Mouse (Mus musculus): Measurements from ENCODE around the gene Ly6g6c. TPM values are rescaled to one million over a fixed set of nuclear protein-coding genes. Genes with fewer than 3 reads are reported as not detected.

Ly6g6c gene
- 0.30 TPM in 1 of 2 replicates, not detected in the other for polyA plus RNA-seq (2015; fragmentation: Nextera tagmentation; extraction: Ambion mirVana)

- peaks cover 28% of the 10 kb centered on the region for H3K27me3 ChIP-seq (ENCODE audit: control insufficient read depth, insufficient read depth, low read depth, low read length)
- WGBS, result 3% methylated on average over 48 of the region's 48 CpGs
- peak within 1 kb of the TSS; percentile 52 for H3K4me2 ChIP-seq (ENCODE audit: low read length)
- no peaks in the 10 kb centered on the region for H3K9me3 ChIP-seq (replicated peaks; ENCODE audit: control insufficient read depth, low read length, poor library complexity, severe bottlenecking)
- H3K4me1 ChIP-seq (ENCODE audit: control insufficient read depth, insufficient read depth, low read length), result peaks cover 12% of the 10 kb centered on the region
- peak within 1 kb of the TSS; percentile 36; the same call in 1 of the 2 replicates for H3K9ac ChIP-seq (ENCODE audit: low read depth, low read length)
- no peak for ATAC-seq
- no peak within 1 kb of the TSS for H3K27ac ChIP-seq (ENCODE audit: low read length)
- peaks cover 5% of the 10 kb centered on the region; the same call in 1 of the 2 replicates for H3K36me3 ChIP-seq (ENCODE audit: control insufficient read depth, insufficient read depth, low read length)
- peak within 1 kb of the TSS; percentile 18 for H3K4me3 ChIP-seq (ENCODE audit: low read depth, low read length)
Measured at GRCm38 (mm10) chr17:35064951-35065947, at the start of gene Ly6g6c. TSS of gene Ly6g6c (plus strand) at chr17:35065388.

GRCm38 (mm10) chr17:35016376-35016775 lies 48.8 kb upstream of the Ly6g6c start, which contains the start of gene Vwa7:
TSS of gene Vwa7 (plus strand) at chr17:35016579.
- H3K27ac ChIP-seq (ENCODE audit: low read length), result no peak within 1 kb of the TSS
- H3K27me3 ChIP-seq (ENCODE audit: control insufficient read depth, insufficient read depth, low read depth, low read length), result no peaks in the 10 kb centered on the region
- 62% methylated on average over 12 of the region's 12 CpGs for WGBS
- H3K4me3 ChIP-seq (ENCODE audit: low read depth, low read length), result no peak within 1 kb of the TSS
- ATAC-seq, result peak; percentile 44; the same call in 1 of the 2 replicates
- no peak within 1 kb of the TSS for H3K4me2 ChIP-seq (ENCODE audit: low read length)
- H3K36me3 ChIP-seq (ENCODE audit: control insufficient read depth, insufficient read depth, low read length), result peaks cover 42% of the 10 kb centered on the region
- H3K9me3 ChIP-seq (replicated peaks; ENCODE audit: control insufficient read depth, low read length, poor library complexity, severe bottlenecking), result no peaks in the 10 kb centered on the region
- H3K4me1 ChIP-seq (ENCODE audit: control insufficient read depth, insufficient read depth, low read length), result no peaks in the 10 kb centered on the region; the same call in 1 of the 2 replicates
- no peak within 1 kb of the TSS for H3K9ac ChIP-seq (ENCODE audit: low read depth, low read length)

- WGBS, result 81% methylated on average over 10 of the region's 10 CpGs
- Histone ChIP-seq H3K36me3 (ENCODE audit: control insufficient read depth, insufficient read depth, low read length) (peaks cover 35% of the 10 kb centered on the region), H3K4me2 (ENCODE audit: low read length) (no peak overlapping the region), H3K9me3 (replicated peaks; ENCODE audit: control insufficient read depth, low read length, poor library complexity, severe bottlenecking) (no peaks in the 10 kb centered on the region), H3K27ac (ENCODE audit: low read length) (no peak overlapping the region), H3K4me3 (ENCODE audit: low read depth, low read length) (no peak overlapping the region), H3K4me1 (ENCODE audit: control insufficient read depth, insufficient read depth, low read length) (no peaks in the 10 kb centered on the region; the same call in 1 of the 2 replicates), H3K27me3 (ENCODE audit: control insufficient read depth, insufficient read depth, low read depth, low read length) (no peaks in the 10 kb centered on the region), H3K9ac (ENCODE audit: low read depth, low read length) (no peak overlapping the region)
- no peak for ATAC-seq
Measured at GRCm38 (mm10) chr17:35016791-35017705, 48.1 kb upstream of the Ly6g6c start.

- Histone ChIP-seq H3K36me3 (ENCODE audit: control insufficient read depth, insufficient read depth, low read length) (peaks cover 29% of the 10 kb centered on the region), H3K4me2 (ENCODE audit: low read length) (no peak overlapping the region), H3K4me1 (ENCODE audit: control insufficient read depth, insufficient read depth, low read length) (no peaks in the 10 kb centered on the region; the same call in 1 of the 2 replicates), H3K27me3 (ENCODE audit: control insufficient read depth, insufficient read depth, low read depth, low read length) (no peaks in the 10 kb centered on the region), H3K9ac (ENCODE audit: low read depth, low read length) (no peak overlapping the region), H3K27ac (ENCODE audit: low read length) (no peak overlapping the region), H3K4me3 (ENCODE audit: low read depth, low read length) (no peak overlapping the region), H3K9me3 (replicated peaks; ENCODE audit: control insufficient read depth, low read length, poor library complexity, severe bottlenecking) (no peaks in the 10 kb centered on the region)
- 74% methylated on average over 14 of the region's 14 CpGs for WGBS
- ATAC-seq, result no peak
Measured at GRCm38 (mm10) chr17:35017706-35018030, 47.5 kb upstream of the Ly6g6c start.

- Histone ChIP-seq H3K4me1 (ENCODE audit: control insufficient read depth, insufficient read depth, low read length) (no peaks in the 10 kb centered on the region; the same call in 1 of the 2 replicates), H3K4me2 (ENCODE audit: low read length) (no peak overlapping the region), H3K4me3 (ENCODE audit: low read depth, low read length) (no peak overlapping the region), H3K9me3 (replicated peaks; ENCODE audit: control insufficient read depth, low read length, poor library complexity, severe bottlenecking) (no peaks in the 10 kb centered on the region), H3K27me3 (ENCODE audit: control insufficient read depth, insufficient read depth, low read depth, low read length) (no peaks in the 10 kb centered on the region), H3K36me3 (ENCODE audit: control insufficient read depth, insufficient read depth, low read length) (peaks cover 26% of the 10 kb centered on the region), H3K9ac (ENCODE audit: low read depth, low read length) (no peak overlapping the region), H3K27ac (ENCODE audit: low read length) (no peak overlapping the region)
- no peak for ATAC-seq
- WGBS, result 85% methylated on average over 3 of the region's 3 CpGs
Measured at GRCm38 (mm10) chr17:35018171-35018570, 47.0 kb upstream of the Ly6g6c start.

- no peak overlapping the region for H3K9ac ChIP-seq (ENCODE audit: low read depth, low read length)
- no peak for ATAC-seq
- 73% methylated on average over 11 of the region's 11 CpGs for WGBS
Measured at GRCm38 (mm10) chr17:35019894-35020293, 45.3 kb upstream of the Ly6g6c start.

GRCm38 (mm10) chr17:35020551-35020950 lies 44.6 kb upstream of the Ly6g6c start:
- Histone ChIP-seq H3K9ac (ENCODE audit: low read depth, low read length) (no peak overlapping the region), H3K4me3 (ENCODE audit: low read depth, low read length) (no peak overlapping the region), H3K27ac (ENCODE audit: low read length) (no peak overlapping the region), H3K27me3 (ENCODE audit: control insufficient read depth, insufficient read depth, low read depth, low read length) (no peaks in the 10 kb centered on the region), H3K4me2 (ENCODE audit: low read length) (no peak overlapping the region), H3K36me3 (ENCODE audit: control insufficient read depth, insufficient read depth, low read length) (peaks cover 5% of the 10 kb centered on the region), H3K9me3 (replicated peaks; ENCODE audit: control insufficient read depth, low read length, poor library complexity, severe bottlenecking) (no peaks in the 10 kb centered on the region), H3K4me1 (ENCODE audit: control insufficient read depth, insufficient read depth, low read length) (no peaks in the 10 kb centered on the region; the same call in 1 of the 2 replicates)
- 83% methylated on average over 8 of the region's 8 CpGs for WGBS
- ATAC-seq, result no peak

More at GRCm38 (mm10) chr17:35019894-35020293, 45.3 kb upstream of the Ly6g6c start:
- H3K9me3 ChIP-seq (replicated peaks; ENCODE audit: control insufficient read depth, low read length, poor library complexity, severe bottlenecking), result no peaks in the 10 kb centered on the region
- no peaks in the 10 kb centered on the region for H3K27me3 ChIP-seq (ENCODE audit: control insufficient read depth, insufficient read depth, low read depth, low read length)
- H3K4me2 ChIP-seq (ENCODE audit: low read length), result no peak overlapping the region
- no peak overlapping the region for H3K27ac ChIP-seq (ENCODE audit: low read length)
- no peak overlapping the region for H3K4me3 ChIP-seq (ENCODE audit: low read depth, low read length)
- H3K4me1 ChIP-seq (ENCODE audit: control insufficient read depth, insufficient read depth, low read length), result no peaks in the 10 kb centered on the region; the same call in 1 of the 2 replicates
- H3K36me3 ChIP-seq (ENCODE audit: control insufficient read depth, insufficient read depth, low read length), result peaks cover 9% of the 10 kb centered on the region

- no peak overlapping the region for H3K9ac ChIP-seq (ENCODE audit: low read depth, low read length)
- H3K4me3 ChIP-seq (ENCODE audit: low read depth, low read length), result no peak overlapping the region
- WGBS, result 3% methylated on average over 17 of the region's 17 CpGs
- H3K36me3 ChIP-seq (ENCODE audit: control insufficient read depth, insufficient read depth, low read length), result peaks cover 3% of the 10 kb centered on the region; the same call in 1 of the 2 replicates
- no peak for ATAC-seq
- no peaks in the 10 kb centered on the region for H3K27me3 ChIP-seq (ENCODE audit: control insufficient read depth, insufficient read depth, low read depth, low read length)
- no peaks in the 10 kb centered on the region for H3K9me3 ChIP-seq (replicated peaks; ENCODE audit: control insufficient read depth, low read length, poor library complexity, severe bottlenecking)
- H3K27ac ChIP-seq (ENCODE audit: low read length), result no peak overlapping the region
- no peaks in the 10 kb centered on the region; the same call in 1 of the 2 replicates for H3K4me1 ChIP-seq (ENCODE audit: control insufficient read depth, insufficient read depth, low read length)
- H3K4me2 ChIP-seq (ENCODE audit: low read length), result no peak overlapping the region
Measured at GRCm38 (mm10) chr17:35021163-35021808, 43.9 kb upstream of the Ly6g6c start.
